Mouse (Mus musculus) kidney, postnatal 0 days (tissue): Measurements from ENCODE around the gene Id1. TPM values are rescaled to one million over a fixed set of nuclear protein-coding genes. Genes with fewer than 3 reads are reported as not detected.

ENCODE experiments used
- ATAC-seq: fragments of 200-750 bp; cut with Nextera tagmentation; replicated peaks from 2 replicates; pipeline ENCODE4 v1.8.0; 2017; ENCODE audit warnings: low read depth, moderate number of reproducible peaks, moderate TSS enrichment, moderate library complexity; ENCODE audit not compliant: low FRiP score
- DNase-seq: peaks from one replicate; pipeline ENCODE4 v3.0.0-alpha.2; 2016; ENCODE audit warnings: low spot score
- H3K27ac ChIP-seq: fragments of 300-500 bp; sonication (generic); 2 replicates; pipeline ENCODE4 v1.5.1; 2014; ENCODE audit warnings: mild to moderate bottlenecking
- H3K27me3 ChIP-seq: fragments of 300-500 bp; sonication (generic); 2 replicates; pipeline ENCODE4 v1.6.1; 2014; ENCODE audit warnings: low read length, mixed read lengths; ENCODE audit not compliant: insufficient read depth
- H3K36me3 ChIP-seq: fragments of 300-500 bp; sonication (generic); 2 replicates; pipeline ENCODE4 v1.6.1; 2014; ENCODE audit warnings: low read length, mixed read lengths; ENCODE audit not compliant: insufficient read depth
- H3K4me1 ChIP-seq: fragments of 300-500 bp; sonication (generic); replicated peaks from 2 replicates; pipeline ENCODE4 v1.6.1; 2014; ENCODE audit warnings: antibody characterized with exemption, low read length, mixed read lengths; ENCODE audit not compliant: insufficient read depth
- H3K4me2 ChIP-seq: fragments of 300-500 bp; sonication (generic); 2 replicates; pipeline ENCODE4 v1.6.1; 2014; ENCODE audit warnings: mild to moderate bottlenecking, low read length, moderate library complexity, mixed read lengths
- H3K4me3 ChIP-seq: fragments of 300-500 bp; sonication (generic); replicated peaks from 2 replicates; pipeline ENCODE4 v1.5.1; 2014; ENCODE audit warnings: low read depth, low read length
- H3K9ac ChIP-seq: fragments of 300-500 bp; sonication (generic); 2 replicates; pipeline ENCODE4 v1.6.1; 2014; ENCODE audit warnings: low read depth, low read length
- H3K9me3 ChIP-seq: fragments of 300-500 bp; sonication (generic); replicated peaks from 2 replicates; pipeline ENCODE4 v1.6.1; 2016; ENCODE audit warnings: low read length, inconsistent platforms, mixed read lengths
- CTCF ChIP-seq: IDR thresholded peaks from 2 replicates; pipeline ENCODE4 v1.5.1; 2016; ENCODE audit warnings: antibody characterized with exemption, low read depth, mild to moderate bottlenecking, moderate library complexity
- WGBS: fragments of 180-500 bp; shearing (Covaris S2); extraction: QIAGEN DNeasy Blood & Tissue Kit; methylation state at CpG from one replicate; pipeline ENCODE4 v1.1.7; 2014; 5-methylcytosine and 5-hydroxymethylcytosine counted together
- microRNA-seq: library from miRNA; unstranded; fragments of <30 nt; microRNA quantifications from one replicate; pipeline ENCODE4, GENCODE M21; 2016
- polyA plus RNA-seq: library from polyadenylated mRNA; unstranded; fragments of >200 nt; fragmentation: Nextera tagmentation; extraction: Ambion mirVana; gene quantifications from 2 replicates; pipeline ENCODE4 v1.2.1, GENCODE M21; 2015

Gene Id1
- polyA plus RNA-seq, 1 experiment from 2014 or later: 194 TPM

DNA sequence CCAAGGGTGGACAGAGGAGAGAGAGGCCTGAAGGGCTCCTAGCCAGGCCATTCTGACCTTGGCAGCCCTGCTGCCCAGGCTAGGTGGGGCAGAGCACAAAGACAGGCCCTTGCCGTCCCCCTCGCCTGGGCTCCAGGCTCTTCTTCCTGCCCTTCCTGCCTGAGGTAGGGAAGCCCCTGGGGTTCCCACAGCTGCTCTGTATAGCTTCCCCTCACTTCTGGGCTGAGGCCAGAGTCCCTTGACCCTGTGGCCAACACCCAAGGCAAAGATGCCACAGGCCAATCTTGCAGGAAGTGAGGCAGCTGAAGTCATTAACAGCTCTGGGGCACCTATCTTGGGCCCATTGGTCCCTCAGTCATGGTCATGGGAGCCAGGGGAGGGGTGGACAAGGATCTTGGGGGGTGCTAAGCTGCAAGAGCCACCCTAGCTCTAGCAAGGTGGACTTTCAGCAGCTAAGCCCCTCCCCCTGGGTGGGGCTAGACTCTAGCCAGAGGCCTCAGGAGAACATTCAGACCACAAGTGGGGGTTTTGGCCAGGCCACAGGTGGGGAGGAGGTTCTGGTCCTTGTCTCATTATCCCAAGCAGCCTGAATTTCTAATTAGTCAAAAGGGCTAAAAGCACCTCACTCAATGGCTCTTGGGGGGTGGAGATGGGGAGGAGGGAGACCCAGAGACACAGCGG, 45.1 kb downstream of the Id1 start:
- peaks cover 17% of the 10 kb centered on the region; the same call in 1 of the 2 replicates for H3K36me3 ChIP-seq
- H3K9ac ChIP-seq: no peak overlapping the region
- no peaks in the 10 kb centered on the region for H3K9me3 ChIP-seq
- ATAC-seq (no peak), DNase-seq (no peak)
- no peak overlapping the region for H3K4me2 ChIP-seq
- WGBS: 62% methylated on average over 2 of the region's 3 CpGs
- no peaks in the 10 kb centered on the region for H3K27me3 ChIP-seq
- TF ChIP-seq CTCF: no peak
- H3K4me3 ChIP-seq: no peak overlapping the region
- no peak overlapping the region for H3K27ac ChIP-seq
- peaks cover 14% of the 10 kb centered on the region; the same call in 1 of the 2 replicates for H3K4me1 ChIP-seq

GRCm38 (mm10) chr2:152782656-152783055, 46.6 kb downstream of the Id1 start:
- H3K4me1 ChIP-seq: peaks cover 17% of the 10 kb centered on the region; the same call in 1 of the 2 replicates
- DNase-seq (no peak), ATAC-seq (no peak)
- H3K27me3 ChIP-seq: no peaks in the 10 kb centered on the region
- 89% methylated on average over 5 of the region's 5 CpGs for WGBS
- H3K36me3 ChIP-seq: peaks cover 17% of the 10 kb centered on the region; the same call in 1 of the 2 replicates
- H3K4me2 ChIP-seq: no peak overlapping the region
- H3K9ac ChIP-seq: no peak overlapping the region
- no peak overlapping the region for H3K27ac ChIP-seq
- no peak overlapping the region for H3K4me3 ChIP-seq
- no peak for TF ChIP-seq CTCF
- no peaks in the 10 kb centered on the region for H3K9me3 ChIP-seq

DNA sequence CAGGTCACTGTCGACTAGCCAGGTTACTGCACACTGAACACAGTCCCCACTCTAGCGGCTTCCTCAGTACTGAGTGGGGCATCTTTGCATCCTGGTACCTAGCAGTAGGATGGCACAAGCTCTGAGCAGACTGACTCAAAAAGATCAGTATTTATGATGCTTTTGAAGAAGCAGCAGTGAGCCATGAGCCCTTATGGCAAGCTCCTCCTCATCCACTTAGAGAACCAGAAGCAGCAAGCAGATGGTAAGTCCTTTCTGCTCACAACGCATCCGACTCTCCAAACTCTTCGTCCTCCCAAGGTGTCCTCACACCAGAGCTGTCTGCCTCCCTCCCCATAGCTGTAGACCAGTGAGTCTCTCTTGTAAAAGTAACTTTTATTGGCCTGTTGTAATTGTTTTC, 47.2 kb downstream of the Id1 start:
- no peak for TF ChIP-seq CTCF
- Histone ChIP-seq H3K4me3 (no peak overlapping the region), H3K4me1 (peaks cover 17% of the 10 kb centered on the region; the same call in 1 of the 2 replicates), H3K27me3 (no peaks in the 10 kb centered on the region), H3K9me3 (no peaks in the 10 kb centered on the region), H3K4me2 (no peak overlapping the region), H3K27ac (no peak overlapping the region), H3K9ac (no peak overlapping the region), H3K36me3 (peaks cover 17% of the 10 kb centered on the region; the same call in 1 of the 2 replicates)
- ATAC-seq (no peak), DNase-seq (no peak)
- WGBS: 93% methylated on average over 5 of the region's 5 CpGs

DNA sequence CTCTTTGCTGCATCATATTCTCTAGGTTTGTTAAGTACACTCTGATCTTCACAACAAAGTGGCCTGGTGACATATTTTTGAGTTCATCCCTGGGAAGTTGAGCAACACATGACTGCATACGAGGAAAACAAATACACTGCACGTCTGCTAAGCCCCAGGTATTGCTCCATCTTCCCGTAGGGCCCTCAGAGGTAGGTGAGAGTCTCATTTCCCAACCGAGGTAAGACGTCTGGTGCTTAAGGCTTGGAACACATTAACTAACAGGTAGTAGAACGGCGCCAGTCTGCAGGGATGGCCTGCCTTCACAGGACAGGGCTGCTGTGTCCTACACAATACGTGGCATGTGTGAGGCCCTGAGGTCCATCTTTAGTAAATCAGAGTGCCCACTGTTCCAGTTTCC, 48.6 kb downstream of the Id1 start:
- H3K9ac ChIP-seq: no peak overlapping the region
- no peak for TF ChIP-seq CTCF
- H3K27ac ChIP-seq: peak overlapping the region; percentile 95
- no peak overlapping the region for H3K4me3 ChIP-seq
- H3K9me3 ChIP-seq: no peaks in the 10 kb centered on the region
- WGBS: 81% methylated on average over 8 of the region's 8 CpGs
- H3K4me2 ChIP-seq: no peak overlapping the region
- H3K4me1 ChIP-seq: peaks cover 25% of the 10 kb centered on the region; the same call in 1 of the 2 replicates
- ATAC-seq (no peak), DNase-seq (no peak)
- H3K27me3 ChIP-seq: no peaks in the 10 kb centered on the region
- peaks cover 17% of the 10 kb centered on the region; the same call in 1 of the 2 replicates for H3K36me3 ChIP-seq

DNA sequence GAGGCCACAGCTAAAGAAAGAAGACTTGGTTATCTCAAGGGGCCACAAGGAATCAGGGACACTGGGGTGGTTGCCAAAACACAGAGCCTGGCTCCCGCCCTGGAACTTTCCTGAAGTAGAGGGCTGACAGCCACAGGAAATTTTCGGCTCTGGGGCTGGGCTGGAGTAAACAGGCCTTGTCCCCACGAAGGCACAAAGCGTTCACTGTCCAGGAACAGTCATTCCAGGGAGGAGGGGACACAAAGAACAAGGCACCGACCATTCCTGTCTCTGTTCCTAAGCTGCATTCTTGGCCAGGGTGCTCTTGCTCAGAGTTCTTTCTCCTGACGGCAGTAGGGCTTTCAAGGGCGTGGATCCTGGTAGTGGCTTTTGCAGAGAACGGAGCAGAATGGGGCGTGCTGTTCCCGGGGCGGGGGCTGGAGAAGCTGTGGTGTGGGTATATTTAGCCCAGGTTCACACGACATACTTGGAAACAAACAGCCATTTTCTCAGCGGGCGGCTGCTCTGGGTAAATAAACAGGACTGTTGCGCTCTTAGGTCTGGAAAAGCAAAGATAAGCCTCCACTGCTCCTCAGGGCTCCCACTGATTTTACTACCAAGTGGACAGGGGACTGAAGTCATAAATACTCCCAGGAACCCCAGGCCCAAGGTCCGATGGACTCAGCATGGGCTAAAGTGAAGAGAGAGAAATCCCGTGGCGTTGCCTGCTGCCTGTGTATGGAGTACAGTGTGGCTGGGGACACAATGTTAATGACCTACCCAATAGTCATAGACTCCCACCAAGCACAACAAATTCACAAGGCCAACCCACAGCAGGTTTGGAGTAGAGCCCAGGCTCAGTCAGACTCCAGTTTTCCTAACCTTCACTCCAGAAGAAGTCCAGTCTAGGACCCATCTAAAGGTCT, 49.6 kb downstream of the Id1 start:
- DNase-seq (peak; percentile 80), ATAC-seq (peak; percentile 33; the same call in 1 of the 2 replicates)
- peaks cover 29% of the 10 kb centered on the region; the same call in 1 of the 2 replicates for H3K4me1 ChIP-seq
- no peak overlapping the region for H3K4me3 ChIP-seq
- H3K9me3 ChIP-seq: no peaks in the 10 kb centered on the region
- H3K4me2 ChIP-seq: peak overlapping the region; percentile 4; the same call in 1 of the 2 replicates
- 35% methylated on average over 18 of the region's 18 CpGs for WGBS
- no peaks in the 10 kb centered on the region for H3K27me3 ChIP-seq
- H3K27ac ChIP-seq: peak overlapping the region; percentile 95
- no peak for TF ChIP-seq CTCF
- H3K9ac ChIP-seq: 0 out of 2 replicates have a peak overlapping the region, but pooled peaks have one; percentile 27
- H3K36me3 ChIP-seq: peaks cover 12% of the 10 kb centered on the region; the same call in 1 of the 2 replicates

Small RNA genes within 50 kb of the gene (microRNA-seq; reads per million reads assigned to microRNA genes)
- gene Gm23802: not detected

Other genes starting within 250 kb of the Id1 start
- gene Defb22, start 246.1 kb upstream of the Id1 start, polyA plus RNA-seq: not detected in 2 replicates
- 0.27 TPM in 1 of 2 replicates, not detected in the other for gene Defb26, start 224.6 kb upstream of the Id1 start, polyA plus RNA-seq
- 1.1 and 1.8 TPM in 2 replicates for gene Defb28, start 218.0 kb upstream of the Id1 start, polyA plus RNA-seq
- 48.4 and 64.8 TPM in 2 replicates for gene Defb29, start 196.2 kb upstream of the Id1 start, polyA plus RNA-seq
- 4.4 and 6.1 TPM in 2 replicates for gene Gm17416, start 166.9 kb upstream of the Id1 start, polyA plus RNA-seq
- not detected in 2 replicates for gene Defb21, start 163.5 kb upstream of the Id1 start, polyA plus RNA-seq
- 120 and 136 TPM in 2 replicates for gene Defb19, start 155.9 kb upstream of the Id1 start, polyA plus RNA-seq
- not detected in 2 replicates for gene Defb45, start 136.9 kb upstream of the Id1 start, polyA plus RNA-seq
- gene Defb36, start 131.9 kb upstream of the Id1 start, polyA plus RNA-seq: 2.1 and 3.6 TPM in 2 replicates
- gene Defb25, start 113.2 kb upstream of the Id1 start, polyA plus RNA-seq: 26.4 and 39.6 TPM in 2 replicates
- gene Rem1, start 109.3 kb upstream of the Id1 start, polyA plus RNA-seq: 48.3 and 55.1 TPM in 2 replicates
- gene H13, start 66.8 kb upstream of the Id1 start, polyA plus RNA-seq: 160 and 162 TPM in 2 replicates
- 33.9 and 36.6 TPM in 2 replicates for gene Mcts2, start 49.2 kb upstream of the Id1 start, polyA plus RNA-seq
- 15.8 and 16.3 TPM in 2 replicates for gene Cox4i2, start 17.9 kb downstream of the Id1 start, polyA plus RNA-seq
- 95.6 and 98.7 TPM in 2 replicates for gene Bcl2l1, start 95.5 kb downstream of the Id1 start, polyA plus RNA-seq
- 37.3 and 41.4 TPM in 2 replicates for gene Tpx2, start 111.7 kb downstream of the Id1 start, polyA plus RNA-seq
- 0.14 and 0.21 TPM in 2 replicates for gene Mylk2, start 175.1 kb downstream of the Id1 start, polyA plus RNA-seq
- gene Foxs1, start 197.0 kb downstream of the Id1 start, polyA plus RNA-seq: 9.4 and 10.4 TPM in 2 replicates
- gene Dusp15, start 215.4 kb downstream of the Id1 start, polyA plus RNA-seq: 6.9 and 8.8 TPM in 2 replicates
- gene Ttll9, start 226.2 kb downstream of the Id1 start, polyA plus RNA-seq: 0.64 and 0.75 TPM in 2 replicates